ENCODE assay signal across 16 mouse cellular contexts in genomic region chr1:55983522-55984066, GRCm38 (mm10).
DNase-seq lines count a peak whose midpoint lies in the region; ATAC-seq and TF ChIP-seq lines count a peak whose summit lies in the region.
"Had no signal": no experiment of that assay in that cellular context is flagged by ENCODE, and none has a peak within 500 bp of the region (broad histone marks: within the 10 kb centered on the region; RNA-seq: fewer than 3 reads in every experiment).

No protein-coding gene starts in this region.

- H3K9ac ChIP-seq in heart, embryonic 12.5 days: no peak overlapping the region
- no peak overlapping the region for H3K9ac ChIP-seq in stomach, postnatal 0 days (ENCODE audit: low read length)
- H3K9ac ChIP-seq: liver, postnatal 0 days; neural tube, embryonic 12.5 days had no signal

- no peak overlapping the region for H3K4me3 ChIP-seq in heart, embryonic 12.5 days
- H3K4me3 ChIP-seq in stomach, postnatal 0 days (ENCODE audit: low read depth, low read length): no peak overlapping the region
- no peak overlapping the region for H3K4me3 ChIP-seq in midbrain, embryonic 10.5 days
- H3K4me3 ChIP-seq: erythroblast, embryonic 14.5 days; heart, embryonic 10.5 days; neural tube, embryonic 12.5 days had no signal

- no peaks in the 10 kb centered on the region for H3K36me3 ChIP-seq in heart, embryonic 12.5 days
- H3K36me3 ChIP-seq in stomach, postnatal 0 days (ENCODE audit: control insufficient read depth, insufficient read depth, low read length): no peaks in the 10 kb centered on the region
- H3K36me3 ChIP-seq in midbrain, embryonic 10.5 days: no peaks in the 10 kb centered on the region
- H3K36me3 ChIP-seq: heart, embryonic 10.5 days; neural tube, embryonic 12.5 days had no signal

- TF ChIP-seq CTCF in stomach, postnatal 0 days (IDR thresholded peaks at IDR 0.05; ENCODE audit: low read depth): 0 out of 2 replicates have a peak, but pooled peaks have one; percentile 2

- TF ChIP-seq EP300 in stomach, postnatal 0 days (optimal IDR thresholded peaks at IDR 0.05): no peak

- no peak overlapping the region for H3K27ac ChIP-seq in heart, embryonic 12.5 days (ENCODE audit: poor library complexity, severe bottlenecking)
- no peak overlapping the region for H3K27ac ChIP-seq in stomach, postnatal 0 days (replicated peaks)
- no peak overlapping the region for H3K27ac ChIP-seq in midbrain, embryonic 10.5 days (replicated peaks)
- H3K27ac ChIP-seq: heart, embryonic 10.5 days; macrophage; neural tube, embryonic 12.5 days had no signal

- no peaks in the 10 kb centered on the region for H3K4me1 ChIP-seq in heart, embryonic 12.5 days (replicated peaks)
- H3K4me1 ChIP-seq in stomach, postnatal 0 days (replicated peaks; ENCODE audit: control insufficient read depth, insufficient read depth): no peaks in the 10 kb centered on the region
- H3K4me1 ChIP-seq in midbrain, embryonic 10.5 days: no peaks in the 10 kb centered on the region
- H3K4me1 ChIP-seq: heart, embryonic 10.5 days; neural tube, embryonic 12.5 days had no signal

- no peak for DNase-seq in cerebellum, postnatal 4 days (ENCODE audit: low spot score in 2 of 2)
- DNase-seq in heart, adult 11 months: peak; percentile 88
- peak; percentile 13 for DNase-seq in right cerebral cortex, adult 18-20 months
- DNase-seq in right cerebral cortex, postnatal 25 days: no peak
- no peak for DNase-seq in stomach, postnatal 0 days (ENCODE audit: low spot score)
- no peak for DNase-seq in midbrain, embryonic 10.5 days (ENCODE audit: low spot score)
- DNase-seq: heart, postnatal 36 days; kidney, adult 2 months; liver, postnatal 0 days had no signal

- H3K4me2 ChIP-seq in heart, embryonic 12.5 days: no peak overlapping the region
- no peak overlapping the region for H3K4me2 ChIP-seq in stomach, postnatal 0 days (replicated peaks; ENCODE audit: low read depth)
- H3K4me2 ChIP-seq: neural tube, embryonic 12.5 days had no signal

- peak; percentile 26; the same call in 1 of the 2 replicates for ATAC-seq in cerebellum, adult (ENCODE audit: insufficient number of reproducible peaks, low FRiP score, low TSS enrichment)
- no peak for ATAC-seq in heart, embryonic 12.5 days (ENCODE audit: insufficient number of reproducible peaks, low FRiP score)
- no peak for ATAC-seq in stomach, postnatal 0 days (ENCODE audit: low FRiP score, low TSS enrichment)
- ATAC-seq: liver, postnatal 0 days; midbrain, embryonic 16.5 days had no signal

- 71% methylated on average over 5 of the region's 5 CpGs for WGBS in heart, embryonic 12.5 days
- 60% methylated on average over 5 of the region's 5 CpGs for whole genome bisulfite sequencing in stomach, postnatal 0 days
- WGBS in midbrain, embryonic 10.5 days: 66% methylated on average over 5 of the region's 5 CpGs

- no peaks in the 10 kb centered on the region for H3K9me3 ChIP-seq in heart, embryonic 12.5 days (replicated peaks)
- no peaks in the 10 kb centered on the region for H3K9me3 ChIP-seq in stomach, postnatal 0 days (ENCODE audit: control insufficient read depth, low read length)
- H3K9me3 ChIP-seq in midbrain, embryonic 10.5 days (replicated peaks): no peaks in the 10 kb centered on the region
- H3K9me3 ChIP-seq: heart, embryonic 10.5 days; neural tube, embryonic 12.5 days had no signal

- no peaks in the 10 kb centered on the region for H3K27me3 ChIP-seq in heart, embryonic 12.5 days (replicated peaks)
- H3K27me3 ChIP-seq in stomach, postnatal 0 days (ENCODE audit: control insufficient read depth, insufficient read depth, low read length): no peaks in the 10 kb centered on the region
- H3K27me3 ChIP-seq in midbrain, embryonic 10.5 days (ENCODE audit: low read depth, poor library complexity, severe bottlenecking): no peaks in the 10 kb centered on the region
- H3K27me3 ChIP-seq: neural tube, embryonic 12.5 days had no signal

Comparison
In these comparisons a context has a peak if more than half of its experiments do, and no peak if none do; other contexts are left out.
1. DNase-seq: peak in heart, adult 11 months (single experiment) and right cerebral cortex, adult 18-20 months (single experiment); none in cerebellum, postnatal 4 days (0 of 2), right cerebral cortex, postnatal 25 days (single experiment), stomach, postnatal 0 days (single experiment) and midbrain, embryonic 10.5 days (single experiment).